Mouse (Mus musculus): ENCODE measurements around the gene Foxe1. TPM values are rescaled to one million over a fixed set of nuclear protein-coding genes. Genes with fewer than 3 reads are reported as not detected.

The Foxe1 gene
- polyA plus RNA-seq, 1 experiment from 2014 or later, result not detected

GRCm38 (mm10) chr4:46356351-46357133 is 13.1 kb downstream of the Foxe1 start:
- no peak for ATAC-seq (ENCODE audit: low read depth)
- Histone ChIP-seq H3K9me3 (replicated peaks; ENCODE audit: control insufficient read depth, low read length) (no peaks in the 10 kb centered on the region), H3K4me1 (ENCODE audit: control insufficient read depth, low read depth, low read length) (no peaks in the 10 kb centered on the region), H3K4me3 (ENCODE audit: low read depth, low read length) (no peak overlapping the region), H3K36me3 (ENCODE audit: control insufficient read depth, insufficient read depth) (no peaks in the 10 kb centered on the region), H3K9ac (ENCODE audit: low read depth, low read length) (no peak overlapping the region), H3K27me3 (ENCODE audit: control insufficient read depth, insufficient read depth, low read depth, low read length) (peaks cover 15% of the 10 kb centered on the region), H3K4me2 (ENCODE audit: low read depth, low read length) (no peak overlapping the region), H3K27ac (ENCODE audit: low read length) (no peak overlapping the region)
- 47% methylated on average over 12 of the region's 12 CpGs for WGBS (ENCODE audit: insufficient replicate concordance)

GRCm38 (mm10) chr4:46359539-46360253 is 16.3 kb downstream of the Foxe1 start:
- Histone ChIP-seq H3K9ac (ENCODE audit: low read depth, low read length) (no peak overlapping the region), H3K4me3 (ENCODE audit: low read depth, low read length) (no peak overlapping the region), H3K27ac (ENCODE audit: low read length) (no peak overlapping the region), H3K36me3 (ENCODE audit: control insufficient read depth, insufficient read depth) (no peaks in the 10 kb centered on the region), H3K4me2 (ENCODE audit: low read depth, low read length) (no peak overlapping the region), H3K4me1 (ENCODE audit: control insufficient read depth, low read depth, low read length) (no peaks in the 10 kb centered on the region), H3K9me3 (replicated peaks; ENCODE audit: control insufficient read depth, low read length) (peaks cover 2% of the 10 kb centered on the region), H3K27me3 (ENCODE audit: control insufficient read depth, insufficient read depth, low read depth, low read length) (peaks cover 2% of the 10 kb centered on the region)
- 48% methylated on average over 12 of the region's 12 CpGs for WGBS (ENCODE audit: insufficient replicate concordance)
- no peak for ATAC-seq (ENCODE audit: low read depth)

- Histone ChIP-seq H3K27ac (ENCODE audit: low read length) (no peak overlapping the region), H3K4me2 (ENCODE audit: low read depth, low read length) (no peak overlapping the region), H3K27me3 (ENCODE audit: control insufficient read depth, insufficient read depth, low read depth, low read length) (peaks cover under 1% of the 10 kb centered on the region), H3K4me1 (ENCODE audit: control insufficient read depth, low read depth, low read length) (no peaks in the 10 kb centered on the region), H3K9ac (ENCODE audit: low read depth, low read length) (no peak overlapping the region), H3K4me3 (ENCODE audit: low read depth, low read length) (no peak overlapping the region), H3K36me3 (ENCODE audit: control insufficient read depth, insufficient read depth) (no peaks in the 10 kb centered on the region), H3K9me3 (replicated peaks; ENCODE audit: control insufficient read depth, low read length) (peaks cover 2% of the 10 kb centered on the region)
- 42% methylated on average over 5 of the region's 5 CpGs for WGBS (ENCODE audit: insufficient replicate concordance)
- no peak for ATAC-seq (ENCODE audit: low read depth)
Observed at GRCm38 (mm10) chr4:46361258-46361657, 17.8 kb downstream of the Foxe1 start.

- Histone ChIP-seq H3K9me3 (replicated peaks; ENCODE audit: control insufficient read depth, low read length) (peaks cover 2% of the 10 kb centered on the region), H3K27me3 (ENCODE audit: control insufficient read depth, insufficient read depth, low read depth, low read length) (peaks cover 3% of the 10 kb centered on the region; the same call in 1 of the 2 replicates), H3K4me2 (ENCODE audit: low read depth, low read length) (no peak overlapping the region), H3K4me3 (ENCODE audit: low read depth, low read length) (no peak overlapping the region), H3K27ac (ENCODE audit: low read length) (no peak overlapping the region), H3K36me3 (ENCODE audit: control insufficient read depth, insufficient read depth) (no peaks in the 10 kb centered on the region), H3K4me1 (ENCODE audit: control insufficient read depth, low read depth, low read length) (no peaks in the 10 kb centered on the region), H3K9ac (ENCODE audit: low read depth, low read length) (no peak overlapping the region)
- no peak for ATAC-seq (ENCODE audit: low read depth)
- WGBS (ENCODE audit: insufficient replicate concordance), result 62% methylated on average over 2 of the region's 2 CpGs
Observed at GRCm38 (mm10) chr4:46364360-46364759, 21.0 kb downstream of the Foxe1 start.

GRCm38 (mm10) chr4:46367487-46367959 is 24.1 kb downstream of the Foxe1 start:
- Histone ChIP-seq H3K4me2 (ENCODE audit: low read depth, low read length) (no peak overlapping the region), H3K36me3 (ENCODE audit: control insufficient read depth, insufficient read depth) (no peaks in the 10 kb centered on the region), H3K27me3 (ENCODE audit: control insufficient read depth, insufficient read depth, low read depth, low read length) (peaks cover 22% of the 10 kb centered on the region), H3K4me1 (ENCODE audit: control insufficient read depth, low read depth, low read length) (peaks cover 4% of the 10 kb centered on the region), H3K9ac (ENCODE audit: low read depth, low read length) (no peak overlapping the region), H3K27ac (ENCODE audit: low read length) (no peak overlapping the region), H3K9me3 (replicated peaks; ENCODE audit: control insufficient read depth, low read length) (peaks cover 2% of the 10 kb centered on the region), H3K4me3 (ENCODE audit: low read depth, low read length) (no peak overlapping the region)
- no peak for ATAC-seq (ENCODE audit: low read depth)
- WGBS (ENCODE audit: insufficient replicate concordance), result 16% methylated on average over 12 of the region's 12 CpGs

GRCm38 (mm10) chr4:46369070-46369469 is 25.7 kb downstream of the Foxe1 start:
- 51% methylated on average over 4 of the region's 4 CpGs for WGBS (ENCODE audit: insufficient replicate concordance)
- Histone ChIP-seq H3K27ac (ENCODE audit: low read length) (no peak overlapping the region), H3K4me2 (ENCODE audit: low read depth, low read length) (no peak overlapping the region), H3K27me3 (ENCODE audit: control insufficient read depth, insufficient read depth, low read depth, low read length) (peaks cover 22% of the 10 kb centered on the region), H3K4me3 (ENCODE audit: low read depth, low read length) (no peak overlapping the region), H3K36me3 (ENCODE audit: control insufficient read depth, insufficient read depth) (no peaks in the 10 kb centered on the region), H3K4me1 (ENCODE audit: control insufficient read depth, low read depth, low read length) (peaks cover 4% of the 10 kb centered on the region), H3K9ac (ENCODE audit: low read depth, low read length) (no peak overlapping the region), H3K9me3 (replicated peaks; ENCODE audit: control insufficient read depth, low read length) (peaks cover 2% of the 10 kb centered on the region)
- ATAC-seq (ENCODE audit: low read depth), result no peak

- Histone ChIP-seq H3K27me3 (ENCODE audit: control insufficient read depth, insufficient read depth, low read depth, low read length) (peaks cover 22% of the 10 kb centered on the region), H3K9ac (ENCODE audit: low read depth, low read length) (no peak overlapping the region), H3K4me3 (ENCODE audit: low read depth, low read length) (no peak overlapping the region), H3K9me3 (replicated peaks; ENCODE audit: control insufficient read depth, low read length) (no peaks in the 10 kb centered on the region), H3K27ac (ENCODE audit: low read length) (no peak overlapping the region), H3K36me3 (ENCODE audit: control insufficient read depth, insufficient read depth) (peaks cover under 1% of the 10 kb centered on the region; the same call in 1 of the 2 replicates), H3K4me2 (ENCODE audit: low read depth, low read length) (no peak overlapping the region), H3K4me1 (ENCODE audit: control insufficient read depth, low read depth, low read length) (peaks cover 9% of the 10 kb centered on the region)
- ATAC-seq (ENCODE audit: low read depth), result no peak
- 31% methylated on average over 6 of the region's 6 CpGs for WGBS (ENCODE audit: insufficient replicate concordance)
Observed at GRCm38 (mm10) chr4:46370406-46370805, 27.0 kb downstream of the Foxe1 start.

GRCm38 (mm10) chr4:46371030-46371429 is 27.6 kb downstream of the Foxe1 start:
- WGBS (ENCODE audit: insufficient replicate concordance), result 9% methylated on average over 19 of the region's 19 CpGs
- H3K9ac ChIP-seq (ENCODE audit: low read depth, low read length), result no peak overlapping the region
- ATAC-seq (ENCODE audit: low read depth), result peak; percentile 51

GRCm38 (mm10) chr4:46374455-46374854 is 31.0 kb downstream of the Foxe1 start:
- H3K4me2 ChIP-seq (ENCODE audit: low read depth, low read length), result peak overlapping the region; percentile 64
- no peaks in the 10 kb centered on the region for H3K9me3 ChIP-seq (replicated peaks; ENCODE audit: control insufficient read depth, low read length)
- peaks cover 32% of the 10 kb centered on the region for H3K36me3 ChIP-seq (ENCODE audit: control insufficient read depth, insufficient read depth)
- H3K4me1 ChIP-seq (ENCODE audit: control insufficient read depth, low read depth, low read length), result peaks cover 9% of the 10 kb centered on the region
- no peak for ATAC-seq (ENCODE audit: low read depth)
- peak overlapping the region; percentile 13; the same call in 1 of the 2 replicates for H3K9ac ChIP-seq (ENCODE audit: low read depth, low read length)
- H3K27me3 ChIP-seq (ENCODE audit: control insufficient read depth, insufficient read depth, low read depth, low read length), result peaks cover 19% of the 10 kb centered on the region
- H3K27ac ChIP-seq (ENCODE audit: low read length), result no peak overlapping the region
- H3K4me3 ChIP-seq (ENCODE audit: low read depth, low read length), result peak overlapping the region; percentile 42
- 52% methylated on average over 6 of the region's 6 CpGs for WGBS (ENCODE audit: insufficient replicate concordance)

More at GRCm38 (mm10) chr4:46371030-46371429, 27.6 kb downstream of the Foxe1 start:
- peaks cover 4% of the 10 kb centered on the region; the same call in 1 of the 2 replicates for H3K36me3 ChIP-seq (ENCODE audit: control insufficient read depth, insufficient read depth)
- H3K4me1 ChIP-seq (ENCODE audit: control insufficient read depth, low read depth, low read length), result peaks cover 9% of the 10 kb centered on the region
- H3K9me3 ChIP-seq (replicated peaks; ENCODE audit: control insufficient read depth, low read length), result no peaks in the 10 kb centered on the region
- H3K27ac ChIP-seq (ENCODE audit: low read length), result no peak overlapping the region
- peak overlapping the region; percentile 41 for H3K4me2 ChIP-seq (ENCODE audit: low read depth, low read length)
- H3K27me3 ChIP-seq (ENCODE audit: control insufficient read depth, insufficient read depth, low read depth, low read length), result peaks cover 22% of the 10 kb centered on the region
- H3K4me3 ChIP-seq (ENCODE audit: low read depth, low read length), result 0 out of 2 replicates have a peak overlapping the region, but pooled peaks have one; percentile 13

Data from liver, embryonic 16.5 days (tissue).